Mouse (Mus musculus) cortical plate, adult 2 months (tissue): ENCODE measurements around the gene Itga9. TPM values are rescaled to one million over a fixed set of nuclear protein-coding genes. Genes with fewer than 3 reads are reported as not detected.
A peak's percentile ranks its signal among the peaks of the same experiment; 100 is the strongest.

ENCODE experiments used
- H3K27ac ChIP-seq: fragments of 200-500 bp; 2 replicates; pipeline ENCODE4 v1.5.1; 2012; ENCODE audit warnings: low read length, control low read depth, inconsistent platforms; ENCODE audit not compliant: insufficient read depth
- H3K4me1 ChIP-seq: fragments of 200-500 bp; 2 replicates; pipeline ENCODE4 v1.6.1; 2011; ENCODE audit warnings: low read length; ENCODE audit not compliant: control insufficient read depth, insufficient read depth
- H3K4me3 ChIP-seq: fragments of 200-500 bp; 2 replicates; pipeline ENCODE4 v1.5.1; 2011; ENCODE audit warnings: mild to moderate bottlenecking, low read length, control low read depth; ENCODE audit not compliant: insufficient read depth
- CTCF ChIP-seq: fragments of 200-500 bp; IDR thresholded peaks from 2 replicates; pipeline ENCODE4 v1.5.1; 2011; ENCODE audit warnings: mild to moderate bottlenecking, control low read depth, low read length; ENCODE audit not compliant: insufficient read depth; ENCODE audit errors: extremely low read depth
- POLR2A ChIP-seq: fragments of 200-500 bp; IDR thresholded peaks from 2 replicates; pipeline ENCODE4 v1.6.1; 2011; ENCODE audit warnings: mild to moderate bottlenecking, low read length, control low read depth; ENCODE audit not compliant: insufficient read depth; ENCODE audit errors: extremely low read depth
- polyA plus RNA-seq: library from polyadenylated mRNA; depleted of rRNA; stranded (reverse); fragments of >200 nt; gene quantifications from 2 replicates; pipeline ENCODE4 v1.2.3, GENCODE M21; 2012

Gene Itga9
- polyA plus RNA-seq, 1 experiment: 2.5 TPM

DNA sequence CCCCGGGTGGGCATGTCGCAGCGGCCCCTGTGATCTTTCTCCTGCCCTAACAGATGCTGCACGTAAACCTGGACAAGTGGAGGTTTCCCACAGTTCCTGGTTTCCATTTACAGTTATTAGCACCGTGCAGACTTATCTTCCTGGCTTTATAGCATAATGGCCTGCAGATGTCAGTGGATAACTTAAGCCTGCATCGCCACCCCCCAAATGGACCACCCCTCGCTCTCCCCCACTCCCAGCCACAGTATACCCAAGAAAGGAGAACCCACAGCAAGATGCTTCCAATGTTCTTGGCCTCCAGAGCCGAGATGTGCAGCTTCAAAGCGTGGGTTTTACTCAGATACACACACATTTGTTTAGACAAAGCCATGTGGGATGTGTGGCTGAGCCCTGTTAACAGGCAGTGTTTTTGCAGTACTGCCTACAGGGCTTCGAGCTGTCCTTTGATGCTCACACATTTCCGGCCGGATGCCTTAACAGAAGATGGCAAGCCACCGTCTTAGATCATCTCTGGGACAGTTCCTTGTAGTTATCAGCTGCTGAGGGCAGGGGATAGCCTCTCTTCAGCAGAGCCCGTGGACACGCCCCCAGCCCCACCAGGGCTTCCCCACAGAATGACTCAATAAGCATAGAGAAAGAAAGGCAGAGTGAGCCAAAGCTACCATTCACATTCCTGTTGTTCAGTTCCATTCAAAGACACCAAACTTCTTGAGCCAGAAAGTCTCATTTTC is 71.7 kb downstream of the Itga9 start:
- no peak for TF ChIP-seq POLR2A
- no peak for TF ChIP-seq CTCF
- no peak overlapping the region for H3K27ac ChIP-seq
- no peaks in the 10 kb centered on the region for H3K4me1 ChIP-seq
- H3K4me3 ChIP-seq: no peak overlapping the region

GRCm38 (mm10) chr9:118678759-118679158 is 72.3 kb downstream of the Itga9 start:
- no peak for TF ChIP-seq POLR2A
- no peak for TF ChIP-seq CTCF
- no peak overlapping the region for H3K27ac ChIP-seq
- no peak overlapping the region for H3K4me3 ChIP-seq
- no peaks in the 10 kb centered on the region for H3K4me1 ChIP-seq

GRCm38 (mm10) chr9:118681506-118681905 is 75.0 kb downstream of the Itga9 start:
- no peak overlapping the region for H3K4me3 ChIP-seq
- TF ChIP-seq POLR2A (no peak), CTCF (no peak)
- no peak overlapping the region for H3K27ac ChIP-seq
- no peaks in the 10 kb centered on the region for H3K4me1 ChIP-seq

DNA sequence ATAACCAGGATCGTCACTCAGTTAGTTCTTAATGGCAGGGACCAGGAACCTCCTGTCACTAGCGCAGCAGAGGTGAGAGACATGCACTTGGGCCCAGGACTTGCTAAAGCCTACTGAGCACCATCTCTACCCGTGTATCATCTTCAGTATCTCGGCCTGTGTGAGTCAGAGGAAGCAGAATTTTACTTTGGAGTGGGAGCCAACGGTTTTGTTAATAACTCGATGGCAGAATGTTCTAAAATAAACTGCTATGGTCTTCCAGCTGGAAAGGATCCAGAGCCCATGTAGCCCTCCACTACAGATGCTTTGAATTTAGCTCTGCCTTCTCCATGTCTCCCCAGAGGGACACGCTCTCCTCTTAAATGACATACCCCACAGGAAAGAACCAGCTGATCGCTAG is 75.7 kb downstream of the Itga9 start:
- Histone ChIP-seq H3K4me3 (no peak overlapping the region), H3K27ac (no peak overlapping the region), H3K4me1 (no peaks in the 10 kb centered on the region)
- TF ChIP-seq POLR2A (no peak), CTCF (no peak)

DNA sequence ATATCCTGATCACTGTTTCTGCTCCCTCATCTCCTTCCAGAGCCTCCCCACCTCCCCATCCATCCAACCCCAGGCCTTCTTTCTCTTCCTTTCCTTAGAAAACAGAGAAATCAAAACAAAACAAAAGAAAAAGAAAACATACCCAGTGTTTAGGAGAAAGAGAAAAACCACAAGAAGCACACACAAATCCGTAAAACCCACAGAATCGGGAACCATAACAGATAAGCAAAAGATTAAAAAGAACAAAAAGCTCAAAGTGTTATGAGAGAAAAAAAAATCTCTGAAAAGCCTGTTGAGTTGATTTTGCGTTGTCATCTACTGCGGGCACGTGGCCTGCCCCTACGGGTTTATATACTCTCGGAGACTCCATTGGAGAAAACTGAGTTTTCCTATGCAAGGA is 77.0 kb downstream of the Itga9 start:
- no peak overlapping the region for H3K27ac ChIP-seq
- TF ChIP-seq POLR2A: no peak
- H3K4me1 ChIP-seq: no peaks in the 10 kb centered on the region
- H3K4me3 ChIP-seq: no peak overlapping the region

DNA sequence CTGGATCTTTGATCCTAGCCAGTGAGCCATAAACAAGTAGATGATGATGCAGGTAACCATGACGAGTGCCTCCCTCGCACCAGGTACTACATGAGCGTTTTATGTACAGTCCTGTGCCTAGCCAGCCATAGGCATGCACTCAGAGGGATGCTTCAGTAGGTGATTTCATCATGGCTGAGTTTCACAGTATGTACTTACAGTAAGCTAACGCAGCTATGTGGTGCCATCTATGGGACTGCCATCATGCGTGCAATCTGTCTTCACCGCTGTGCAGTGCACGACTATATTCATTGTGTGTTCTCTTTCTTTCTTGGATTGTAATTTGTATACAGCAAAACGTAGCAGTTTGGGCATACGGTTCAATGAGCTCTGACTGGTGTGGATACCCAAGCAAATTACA is 77.9 kb downstream of the Itga9 start:
- no peak overlapping the region for H3K4me3 ChIP-seq
- TF ChIP-seq POLR2A: no peak
- peak; percentile 60 for TF ChIP-seq CTCF
- no peak overlapping the region for H3K27ac ChIP-seq
- H3K4me1 ChIP-seq: no peaks in the 10 kb centered on the region

DNA sequence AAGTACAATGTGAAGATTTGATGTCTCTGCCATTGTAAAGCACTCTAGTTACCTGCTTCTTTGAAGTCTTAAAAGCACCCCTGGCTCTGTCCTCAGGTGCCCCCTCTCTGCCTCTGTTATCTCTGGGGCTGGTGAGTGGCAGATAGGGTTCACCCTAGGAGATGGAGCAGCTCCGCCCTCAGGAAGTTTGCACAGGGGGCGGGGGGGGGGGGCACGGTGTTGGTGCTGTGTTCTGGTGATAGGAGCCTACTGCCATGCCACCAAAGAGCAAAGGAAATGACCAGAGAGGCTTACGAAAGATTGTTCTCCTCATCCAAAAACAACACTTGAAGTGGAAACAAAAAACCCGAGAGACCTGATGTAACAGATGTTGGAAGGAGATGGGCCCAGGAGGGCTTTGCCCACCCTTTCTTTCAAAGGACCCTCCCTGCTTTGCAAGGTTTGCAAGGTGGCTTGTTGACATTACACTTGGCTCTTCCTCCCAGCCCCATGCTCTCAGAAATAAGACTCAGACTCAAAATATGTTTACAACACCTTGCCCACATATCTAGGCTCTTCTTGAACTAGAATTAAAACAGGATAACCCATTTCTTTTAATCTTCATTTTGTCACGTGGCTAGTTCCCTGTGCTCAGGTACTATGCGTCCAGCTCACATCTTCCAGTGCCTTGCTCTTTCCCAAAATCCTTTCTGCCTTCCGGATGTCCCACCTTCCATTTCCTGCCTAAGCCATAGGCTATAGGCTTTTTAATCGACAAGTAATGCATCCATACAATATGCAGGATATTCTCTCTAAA is 79.9 kb downstream of the Itga9 start:
- H3K27ac ChIP-seq: no peak overlapping the region
- TF ChIP-seq CTCF (no peak), POLR2A (no peak)
- no peak overlapping the region for H3K4me3 ChIP-seq
- H3K4me1 ChIP-seq: no peaks in the 10 kb centered on the region

GRCm38 (mm10) chr9:118688248-118688647 is 81.8 kb downstream of the Itga9 start:
- Histone ChIP-seq H3K27ac (no peak overlapping the region), H3K4me3 (no peak overlapping the region), H3K4me1 (peaks cover 3% of the 10 kb centered on the region)
- TF ChIP-seq POLR2A: no peak
- TF ChIP-seq CTCF: no peak

- Histone ChIP-seq H3K4me3 (no peak overlapping the region), H3K27ac (no peak overlapping the region), H3K4me1 (peaks cover 3% of the 10 kb centered on the region)
- TF ChIP-seq CTCF (no peak), POLR2A (no peak)
These were observed 82.5 kb downstream of the Itga9 start for GRCm38 (mm10) chr9:118688921-118689451.

- TF ChIP-seq CTCF (no peak), POLR2A (no peak)
- Histone ChIP-seq H3K4me1 (peaks cover 3% of the 10 kb centered on the region), H3K4me3 (no peak overlapping the region), H3K27ac (no peak overlapping the region)
These were observed 86.8 kb downstream of the Itga9 start for GRCm38 (mm10) chr9:118693256-118693655.

DNA sequence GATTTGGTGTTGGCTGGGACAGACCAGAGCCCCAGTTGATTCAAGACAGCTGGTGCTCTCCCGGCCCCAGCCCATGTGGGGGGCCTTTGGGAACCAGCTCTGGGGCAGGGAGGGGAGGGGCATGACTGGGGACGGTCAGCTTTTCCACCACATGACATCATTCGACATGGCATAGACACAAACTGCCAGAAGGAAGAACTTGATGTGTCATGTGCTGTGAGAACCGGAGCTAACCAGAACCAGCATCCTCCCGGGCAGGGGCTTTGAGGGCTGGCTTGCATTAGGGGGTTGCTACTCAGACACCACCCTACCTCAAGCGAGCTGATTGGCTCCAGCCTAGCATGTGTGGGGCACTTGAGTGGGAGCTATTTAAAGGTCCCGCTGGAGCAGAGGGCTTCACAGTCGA is 87.9 kb downstream of the Itga9 start:
- TF ChIP-seq POLR2A (no peak), CTCF (no peak)
- Histone ChIP-seq H3K4me1 (peaks cover 3% of the 10 kb centered on the region), H3K4me3 (no peak overlapping the region), H3K27ac (no peak overlapping the region)
